Mouse (Mus musculus) heart, embryonic 16.5 days (tissue): ENCODE data around the gene Adra2a. TPM values are rescaled to one million over a fixed set of nuclear protein-coding genes. Genes with fewer than 3 reads are reported as not detected.

Experiments
- ATAC-seq: fragments of 200-750 bp; cut with Nextera tagmentation; replicated peaks from 2 replicates; pipeline ENCODE4 v1.8.0; 2017; ENCODE audit warnings: moderate number of reproducible peaks; ENCODE audit not compliant: insufficient read depth, low FRiP score; ENCODE audit errors: extremely low read depth
- H3K27ac ChIP-seq: fragments of 300-500 bp; sonication (generic); 2 replicates; pipeline ENCODE4 v1.5.1; 2014; ENCODE audit warnings: mild to moderate bottlenecking, low read length, control low read depth, moderate library complexity
- H3K27me3 ChIP-seq: fragments of 300-500 bp; sonication (generic); 2 replicates; pipeline ENCODE4 v1.6.1; 2014; ENCODE audit warnings: low read length, mixed read lengths; ENCODE audit not compliant: control insufficient read depth, insufficient read depth
- H3K36me3 ChIP-seq: fragments of 300-500 bp; sonication (generic); 2 replicates; pipeline ENCODE4 v1.6.1; 2014; ENCODE audit not compliant: control insufficient read depth, insufficient read depth
- H3K4me1 ChIP-seq: fragments of 300-500 bp; sonication (generic); 2 replicates; pipeline ENCODE4 v1.6.1; 2014; ENCODE audit warnings: low read length, mixed read lengths; ENCODE audit not compliant: control insufficient read depth, insufficient read depth
- H3K4me2 ChIP-seq: fragments of 300-500 bp; sonication (generic); 2 replicates; pipeline ENCODE4 v1.6.1; 2014; ENCODE audit warnings: low read depth, mild to moderate bottlenecking, control low read depth, low read length
- H3K4me3 ChIP-seq: fragments of 300-500 bp; sonication (generic); 2 replicates; pipeline ENCODE4 v1.5.1; 2014; ENCODE audit warnings: mild to moderate bottlenecking, control low read depth, low read length
- H3K9ac ChIP-seq: fragments of 300-500 bp; sonication (generic); 2 replicates; pipeline ENCODE4 v1.6.1; 2014; ENCODE audit warnings: low read length, control low read depth
- H3K9me3 ChIP-seq: fragments of 300-500 bp; sonication (generic); replicated peaks from 2 replicates; pipeline ENCODE4 v1.6.1; 2016; ENCODE audit warnings: low read length; ENCODE audit not compliant: control insufficient read depth
- WGBS: fragments of 180-500 bp; shearing (Covaris S2); extraction: QIAGEN DNeasy Blood & Tissue Kit; methylation state at CpG from one replicate; pipeline ENCODE4 v1.1.7; 2014; 5-methylcytosine and 5-hydroxymethylcytosine counted together
- polyA plus RNA-seq: library from polyadenylated mRNA; unstranded; fragments of >200 nt; fragmentation: Nextera tagmentation; extraction: Ambion mirVana; gene quantifications from 2 replicates; pipeline ENCODE4 v1.2.1, GENCODE M21; 2015

Gene Adra2a
- polyA plus RNA-seq, 1 experiment from 2014 or later = 0.11 TPM

- peak overlapping the region; percentile 59 for H3K4me3 ChIP-seq
- H3K4me1 ChIP-seq = peaks cover 28% of the 10 kb centered on the region
- peak overlapping the region; percentile 93 for H3K4me2 ChIP-seq
- no peaks in the 10 kb centered on the region for H3K36me3 ChIP-seq
- H3K27me3 ChIP-seq = peaks cover 51% of the 10 kb centered on the region
- peak overlapping the region; percentile 54 for H3K9ac ChIP-seq
- ATAC-seq = peak; percentile 63
- H3K9me3 ChIP-seq = no peaks in the 10 kb centered on the region
- WGBS = under 1% methylated on average over 59 of the region's 59 CpGs
- no peak overlapping the region for H3K27ac ChIP-seq
Measured at GRCm38 (mm10) chr19:54044507-54045371, 788 bp downstream of the Adra2a start.

GRCm38 (mm10) chr19:54045412-54045811 is 1.5 kb downstream of the Adra2a start:
- H3K9me3 ChIP-seq = no peaks in the 10 kb centered on the region
- peak overlapping the region; percentile 54 for H3K9ac ChIP-seq
- no peaks in the 10 kb centered on the region for H3K36me3 ChIP-seq
- peaks cover 51% of the 10 kb centered on the region for H3K27me3 ChIP-seq
- peaks cover 28% of the 10 kb centered on the region for H3K4me1 ChIP-seq
- H3K4me3 ChIP-seq = peak overlapping the region; percentile 59
- peak overlapping the region; percentile 93 for H3K4me2 ChIP-seq
- WGBS = 1% methylated on average over 29 of the region's 29 CpGs
- no peak overlapping the region for H3K27ac ChIP-seq
- no peak for ATAC-seq

- 3% methylated on average over 54 of the region's 55 CpGs for WGBS
- Histone ChIP-seq H3K4me2 (peak overlapping the region; percentile 93), H3K27me3 (peaks cover 51% of the 10 kb centered on the region), H3K4me1 (peaks cover 24% of the 10 kb centered on the region), H3K9ac (peak overlapping the region; percentile 31; the same call in 1 of the 2 replicates), H3K27ac (no peak overlapping the region), H3K4me3 (peak overlapping the region; percentile 59), H3K36me3 (no peaks in the 10 kb centered on the region), H3K9me3 (no peaks in the 10 kb centered on the region)
- no peak for ATAC-seq
Measured at GRCm38 (mm10) chr19:54045931-54046683, 2.2 kb downstream of the Adra2a start.

DNA sequence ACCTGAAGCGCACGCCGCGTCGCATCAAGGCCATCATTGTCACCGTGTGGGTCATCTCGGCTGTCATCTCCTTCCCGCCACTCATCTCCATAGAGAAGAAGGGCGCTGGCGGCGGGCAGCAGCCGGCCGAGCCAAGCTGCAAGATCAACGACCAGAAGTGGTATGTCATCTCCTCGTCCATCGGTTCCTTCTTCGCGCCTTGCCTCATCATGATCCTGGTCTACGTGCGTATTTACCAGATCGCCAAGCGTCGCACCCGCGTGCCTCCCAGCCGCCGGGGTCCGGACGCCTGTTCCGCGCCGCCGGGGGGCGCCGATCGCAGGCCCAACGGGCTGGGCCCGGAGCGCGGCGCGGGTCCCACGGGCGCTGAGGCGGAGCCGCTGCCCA is 2.7 kb downstream of the Adra2a start:
- Histone ChIP-seq H3K27me3 (peaks cover 51% of the 10 kb centered on the region), H3K4me2 (peak overlapping the region; percentile 93), H3K36me3 (no peaks in the 10 kb centered on the region), H3K9ac (peak overlapping the region; percentile 42; the same call in 1 of the 2 replicates), H3K4me1 (peaks cover 24% of the 10 kb centered on the region), H3K4me3 (peak overlapping the region; percentile 59), H3K27ac (no peak overlapping the region), H3K9me3 (no peaks in the 10 kb centered on the region)
- no peak for ATAC-seq
- under 1% methylated on average over 46 of the region's 46 CpGs for WGBS

DNA sequence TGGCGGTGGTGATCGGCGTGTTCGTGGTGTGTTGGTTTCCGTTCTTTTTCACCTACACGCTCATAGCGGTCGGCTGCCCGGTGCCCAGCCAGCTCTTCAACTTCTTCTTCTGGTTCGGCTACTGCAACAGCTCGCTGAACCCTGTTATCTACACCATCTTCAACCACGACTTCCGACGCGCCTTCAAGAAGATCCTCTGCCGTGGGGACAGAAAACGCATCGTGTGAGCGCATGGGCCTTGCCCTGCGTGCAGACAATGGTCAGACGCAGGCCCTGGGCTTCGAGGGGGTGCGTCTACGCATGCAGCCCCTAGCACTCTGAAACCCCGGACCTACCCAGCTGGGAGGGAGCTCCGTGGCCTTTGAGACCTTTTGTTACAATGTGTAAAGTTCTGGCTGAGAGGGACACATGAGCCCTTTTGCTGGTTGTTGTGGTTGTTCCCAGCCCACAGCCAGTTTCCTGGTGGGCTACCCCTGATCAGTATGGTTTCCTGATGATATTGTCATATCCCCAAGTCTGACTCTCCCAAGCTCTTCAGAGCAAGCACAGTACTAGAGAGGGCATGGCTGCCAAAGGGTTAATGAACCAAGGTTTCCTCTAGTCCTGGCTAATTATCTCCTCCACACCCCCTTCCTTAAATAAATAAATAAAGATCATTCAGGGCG is 3.6 kb downstream of the Adra2a start:
- Histone ChIP-seq H3K9ac (peak overlapping the region; percentile 42), H3K27me3 (peaks cover 51% of the 10 kb centered on the region), H3K4me1 (peaks cover 24% of the 10 kb centered on the region), H3K27ac (no peak overlapping the region), H3K4me2 (peak overlapping the region; percentile 93), H3K4me3 (peak overlapping the region; percentile 59), H3K36me3 (no peaks in the 10 kb centered on the region), H3K9me3 (no peaks in the 10 kb centered on the region)
- no peak for ATAC-seq
- 3% methylated on average over 27 of the region's 27 CpGs for WGBS

GRCm38 (mm10) chr19:54048161-54048885 is 4.4 kb downstream of the Adra2a start:
- no peak overlapping the region for H3K9ac ChIP-seq
- 9% methylated on average over 13 of the region's 13 CpGs for WGBS
- no peak for ATAC-seq
- no peaks in the 10 kb centered on the region for H3K36me3 ChIP-seq
- no peak overlapping the region for H3K27ac ChIP-seq
- no peak overlapping the region for H3K4me3 ChIP-seq
- no peak overlapping the region for H3K4me2 ChIP-seq
- peaks cover 24% of the 10 kb centered on the region for H3K4me1 ChIP-seq
- H3K9me3 ChIP-seq = no peaks in the 10 kb centered on the region
- H3K27me3 ChIP-seq = peaks cover 51% of the 10 kb centered on the region

- WGBS = 52% methylated on average over 4 of the region's 4 CpGs
- no peak overlapping the region for H3K4me3 ChIP-seq
- H3K9me3 ChIP-seq = no peaks in the 10 kb centered on the region
- no peak overlapping the region for H3K27ac ChIP-seq
- no peak for ATAC-seq
- H3K4me1 ChIP-seq = peaks cover 9% of the 10 kb centered on the region
- H3K36me3 ChIP-seq = no peaks in the 10 kb centered on the region
- peaks cover 32% of the 10 kb centered on the region for H3K27me3 ChIP-seq
- H3K9ac ChIP-seq = no peak overlapping the region
- no peak overlapping the region for H3K4me2 ChIP-seq
Measured at GRCm38 (mm10) chr19:54051651-54052050, 7.7 kb downstream of the Adra2a start.

- WGBS = 70% methylated on average over 5 of the region's 5 CpGs
- H3K4me3 ChIP-seq = no peak overlapping the region
Measured at GRCm38 (mm10) chr19:54055845-54056244, 11.9 kb downstream of the Adra2a start.

More at GRCm38 (mm10) chr19:54055845-54056244, 11.9 kb downstream of the Adra2a start:
- no peaks in the 10 kb centered on the region for H3K36me3 ChIP-seq
- no peaks in the 10 kb centered on the region for H3K9me3 ChIP-seq
- no peak overlapping the region for H3K27ac ChIP-seq
- no peaks in the 10 kb centered on the region for H3K4me1 ChIP-seq
- ATAC-seq = no peak
- no peak overlapping the region for H3K4me2 ChIP-seq
- H3K9ac ChIP-seq = no peak overlapping the region
- H3K27me3 ChIP-seq = peaks cover 2% of the 10 kb centered on the region; the same call in 1 of the 2 replicates
